Mouse (Mus musculus): Measurements from ENCODE around the gene Trim61. TPM values are rescaled to one million over a fixed set of nuclear protein-coding genes. Genes with fewer than 3 reads are reported as not detected.
"Not testable (repeated sequence)": the region's sequence is repeated elsewhere in the genome, so short reads cannot be mapped to it uniquely, and the experiment has no call there.

Trim61 gene
- polyA plus RNA-seq, 1 experiment from 2014 or later: not detected

GRCm38 (mm10) chr8:65037117-65037533 is 18.8 kb upstream of the Trim61 start, which contains the start of gene Apela:
Gene Apela, minus strand, starts transcription at chr8:65037336.
- no peaks in the 10 kb centered on the region for H3K4me1 ChIP-seq (replicated peaks)
- peak; percentile 54; the same call in 1 of the 2 replicates for ATAC-seq (ENCODE audit: insufficient read depth)
- no peak within 1 kb of the TSS for H3K27ac ChIP-seq (replicated peaks)
- H3K36me3 ChIP-seq (replicated peaks): no peaks in the 10 kb centered on the region
- peaks cover 6% of the 10 kb centered on the region; the same call in 1 of the 2 replicates for H3K27me3 ChIP-seq
- H3K4me3 ChIP-seq (replicated peaks): no peak within 1 kb of the TSS
- H3K9ac ChIP-seq: no peak within 1 kb of the TSS
- 3% methylated on average over 8 of the region's 8 CpGs for WGBS (ENCODE audit: insufficient replicate concordance)
- H3K4me2 ChIP-seq: peak within 1 kb of the TSS; percentile 50
- H3K9me3 ChIP-seq (replicated peaks): no peaks in the 10 kb centered on the region

DNA sequence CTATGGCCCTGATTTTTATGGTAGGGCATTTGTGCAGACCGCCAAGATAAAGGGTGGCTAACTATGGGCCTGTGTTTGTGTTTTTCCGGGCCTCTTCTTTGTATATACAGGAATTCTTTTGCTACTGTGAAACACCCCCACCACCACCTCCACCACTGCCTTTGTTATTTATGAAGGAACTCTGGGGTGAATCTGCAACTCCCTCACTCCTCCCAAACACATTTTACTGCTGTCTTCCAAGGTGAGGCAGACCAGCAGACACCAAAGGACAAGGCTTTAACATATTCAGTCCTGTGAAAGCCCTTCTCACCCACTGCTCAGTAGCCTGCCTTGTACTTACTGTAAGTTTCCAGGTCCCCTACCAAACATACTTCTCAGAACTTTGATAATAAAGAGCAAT is 15.8 kb upstream of the Trim61 start:
- H3K27me3 ChIP-seq: peaks cover 6% of the 10 kb centered on the region; the same call in 1 of the 2 replicates
- WGBS (ENCODE audit: insufficient replicate concordance): 28% methylated on average over 2 of the region's 2 CpGs
- no peaks in the 10 kb centered on the region for H3K36me3 ChIP-seq (replicated peaks)
- no peak overlapping the region for H3K27ac ChIP-seq (replicated peaks)
- no peak overlapping the region for H3K9ac ChIP-seq
- no peaks in the 10 kb centered on the region for H3K4me1 ChIP-seq (replicated peaks)
- no peaks in the 10 kb centered on the region for H3K9me3 ChIP-seq (replicated peaks)
- no peak for ATAC-seq (ENCODE audit: insufficient read depth)
- no peak overlapping the region for H3K4me3 ChIP-seq (replicated peaks)
- H3K4me2 ChIP-seq: no peak overlapping the region

- Histone ChIP-seq H3K9me3 (replicated peaks) (no peaks in the 10 kb centered on the region), H3K36me3 (replicated peaks) (no peaks in the 10 kb centered on the region), H3K4me1 (replicated peaks) (no peaks in the 10 kb centered on the region), H3K27me3 (peaks cover 6% of the 10 kb centered on the region; the same call in 1 of the 2 replicates), H3K4me3 (replicated peaks) (no peak overlapping the region), H3K9ac (no peak overlapping the region), H3K4me2 (no peak overlapping the region), H3K27ac (replicated peaks) (no peak overlapping the region)
- no peak for ATAC-seq (ENCODE audit: insufficient read depth)
- 72% methylated on average over 13 of the region's 13 CpGs for WGBS (ENCODE audit: insufficient replicate concordance)
Measured at GRCm38 (mm10) chr8:65033056-65033455, 14.7 kb upstream of the Trim61 start.

DNA sequence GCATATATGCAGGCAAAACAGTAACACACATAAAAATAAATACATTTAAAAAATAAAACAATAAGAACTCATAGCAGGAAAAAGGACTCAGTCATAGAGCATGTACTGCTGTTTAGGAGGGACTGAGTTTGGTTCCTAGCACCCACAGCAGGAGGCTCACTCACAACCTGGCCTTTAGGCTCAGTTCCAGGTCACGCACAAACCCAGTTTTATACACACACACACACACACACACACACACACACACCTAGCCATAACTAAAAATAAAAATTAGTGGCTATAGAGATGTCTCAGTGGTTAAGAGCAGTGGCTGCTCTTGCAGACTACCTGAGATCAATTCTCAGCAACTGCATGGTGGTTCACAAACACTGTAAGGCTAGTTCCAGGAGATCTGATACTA is 13.8 kb upstream of the Trim61 start:
- Histone ChIP-seq H3K4me3 (replicated peaks) (no peak overlapping the region), H3K27ac (replicated peaks) (no peak overlapping the region), H3K9me3 (replicated peaks) (no peaks in the 10 kb centered on the region), H3K4me1 (replicated peaks) (no peaks in the 10 kb centered on the region), H3K36me3 (replicated peaks) (no peaks in the 10 kb centered on the region), H3K9ac (no peak overlapping the region), H3K4me2 (no peak overlapping the region), H3K27me3 (peaks cover 2% of the 10 kb centered on the region; the same call in 1 of the 2 replicates)
- 56% methylated on average over 1 of the region's 1 CpGs for WGBS (ENCODE audit: insufficient replicate concordance)
- no peak for ATAC-seq (ENCODE audit: insufficient read depth)

- WGBS (ENCODE audit: insufficient replicate concordance): 58% methylated on average over 4 of the region's 4 CpGs
- H3K36me3 ChIP-seq (replicated peaks): no peaks in the 10 kb centered on the region
- no peak overlapping the region for H3K4me2 ChIP-seq
- no peak overlapping the region for H3K27ac ChIP-seq (replicated peaks)
- no peaks in the 10 kb centered on the region for H3K9me3 ChIP-seq (replicated peaks)
- no peak overlapping the region for H3K4me3 ChIP-seq (replicated peaks)
- no peaks in the 10 kb centered on the region for H3K4me1 ChIP-seq (replicated peaks)
- ATAC-seq (ENCODE audit: insufficient read depth): no peak
- H3K27me3 ChIP-seq: no peaks in the 10 kb centered on the region
- H3K9ac ChIP-seq: no peak overlapping the region
Measured at GRCm38 (mm10) chr8:65030735-65031485, 12.6 kb upstream of the Trim61 start.

DNA sequence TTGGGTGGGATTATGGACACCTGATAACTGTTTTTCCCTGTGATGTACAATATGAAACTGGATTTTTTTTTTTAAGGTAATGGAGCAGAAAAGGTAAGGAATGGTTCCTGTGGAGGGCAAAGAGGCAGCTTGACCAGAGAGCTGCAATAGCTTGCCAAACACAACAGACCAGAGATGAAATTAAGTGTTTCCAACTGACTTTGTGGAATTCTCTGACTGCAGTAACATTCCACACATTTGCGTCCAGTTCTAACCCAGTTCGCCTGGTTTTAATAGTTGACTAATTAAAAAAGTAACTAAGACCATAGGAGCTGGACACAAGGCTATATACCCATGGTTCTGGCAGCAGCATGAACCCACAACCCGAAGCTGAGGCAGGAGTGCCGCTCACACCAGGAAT is 11.5 kb upstream of the Trim61 start:
- Histone ChIP-seq H3K27ac (replicated peaks) (no peak overlapping the region), H3K27me3 (no peaks in the 10 kb centered on the region), H3K4me3 (replicated peaks) (no peak overlapping the region), H3K4me1 (replicated peaks) (no peaks in the 10 kb centered on the region), H3K4me2 (no peak overlapping the region), H3K36me3 (replicated peaks) (no peaks in the 10 kb centered on the region), H3K9me3 (replicated peaks) (no peaks in the 10 kb centered on the region), H3K9ac (no peak overlapping the region)
- 70% methylated on average over 4 of the region's 4 CpGs for WGBS (ENCODE audit: insufficient replicate concordance)
- no peak for ATAC-seq (ENCODE audit: insufficient read depth)

GRCm38 (mm10) chr8:65028959-65029686 is 10.8 kb upstream of the Trim61 start:
- Histone ChIP-seq H3K36me3 (replicated peaks) (no peaks in the 10 kb centered on the region), H3K4me2 (no peak overlapping the region), H3K9ac (no peak overlapping the region), H3K4me3 (replicated peaks) (no peak overlapping the region), H3K27ac (replicated peaks) (no peak overlapping the region), H3K27me3 (no peaks in the 10 kb centered on the region), H3K4me1 (replicated peaks) (no peaks in the 10 kb centered on the region), H3K9me3 (replicated peaks) (no peaks in the 10 kb centered on the region)
- WGBS (ENCODE audit: insufficient replicate concordance): 67% methylated on average over 12 of the region's 12 CpGs
- ATAC-seq (ENCODE audit: insufficient read depth): no peak

GRCm38 (mm10) chr8:65022485-65022884 is 4.2 kb upstream of the Trim61 start:
- 40% methylated on average over 8 of the region's 8 CpGs for WGBS (ENCODE audit: insufficient replicate concordance)
- Histone ChIP-seq H3K36me3 (replicated peaks) (no peaks in the 10 kb centered on the region), H3K4me2 (no peak overlapping the region), H3K9ac (no peak overlapping the region), H3K9me3 (replicated peaks) (no peaks in the 10 kb centered on the region), H3K4me1 (replicated peaks) (no peaks in the 10 kb centered on the region), H3K27ac (replicated peaks) (no peak overlapping the region), H3K27me3 (no peaks in the 10 kb centered on the region), H3K4me3 (replicated peaks) (no peak overlapping the region)
- ATAC-seq (ENCODE audit: insufficient read depth): no peak

GRCm38 (mm10) chr8:65007616-65008015 is 10.7 kb downstream of the Trim61 start:
- not testable (repeated sequence) for H3K9ac ChIP-seq; H3K27ac ChIP-seq (replicated peaks); H3K36me3 ChIP-seq (replicated peaks); H3K27me3 ChIP-seq; ATAC-seq (ENCODE audit: insufficient read depth); H3K9me3 ChIP-seq (replicated peaks); H3K4me1 ChIP-seq (replicated peaks); H3K4me3 ChIP-seq (replicated peaks); H3K4me2 ChIP-seq
- 68% methylated on average over 6 of the region's 6 CpGs for WGBS (ENCODE audit: insufficient replicate concordance)

DNA sequence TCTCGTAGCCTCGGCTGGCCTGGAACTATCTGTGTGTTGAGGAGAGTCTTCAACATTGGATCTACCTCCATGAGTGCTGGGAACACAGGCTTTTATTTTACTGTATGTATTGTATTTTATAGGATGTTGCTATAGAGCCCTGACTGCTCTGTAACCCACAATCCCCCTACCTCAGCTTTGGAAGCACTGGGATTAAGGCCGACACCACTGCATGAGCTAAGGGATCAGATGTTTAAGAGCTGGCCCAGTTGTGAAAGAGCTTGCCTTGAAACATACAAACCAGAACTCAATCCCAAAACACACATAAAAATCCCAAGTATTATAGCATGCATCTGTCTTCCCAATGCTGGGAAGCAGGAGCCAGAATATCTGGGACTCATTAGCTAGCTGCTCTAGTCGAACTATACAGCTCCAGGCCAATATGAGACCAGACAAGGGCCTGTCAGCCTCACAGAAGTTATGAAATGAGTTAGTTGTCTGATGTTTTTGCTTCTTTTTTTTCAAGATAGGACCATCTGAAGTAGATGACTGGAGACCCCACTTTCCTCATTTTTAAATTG is 19.4 kb downstream of the Trim61 start:
- H3K9ac ChIP-seq: no peak overlapping the region
- H3K4me3 ChIP-seq (replicated peaks): no peak overlapping the region
- no peak overlapping the region for H3K27ac ChIP-seq (replicated peaks)
- ATAC-seq (ENCODE audit: insufficient read depth): no peak
- no peaks in the 10 kb centered on the region for H3K36me3 ChIP-seq (replicated peaks)
- no peaks in the 10 kb centered on the region for H3K27me3 ChIP-seq
- WGBS (ENCODE audit: insufficient replicate concordance): 73% methylated on average over 4 of the region's 4 CpGs
- H3K4me2 ChIP-seq: no peak overlapping the region
- no peaks in the 10 kb centered on the region for H3K4me1 ChIP-seq (replicated peaks)
- H3K9me3 ChIP-seq (replicated peaks): no peaks in the 10 kb centered on the region

- Histone ChIP-seq H3K4me3 (replicated peaks) (no peak within 1 kb of the TSS), H3K27me3 (no peaks in the 10 kb centered on the region), H3K9me3 (replicated peaks) (no peaks in the 10 kb centered on the region), H3K4me2 (no peak within 1 kb of the TSS), H3K27ac (replicated peaks) (no peak within 1 kb of the TSS), H3K9ac (no peak within 1 kb of the TSS), H3K4me1 (replicated peaks) (no peaks in the 10 kb centered on the region), H3K36me3 (replicated peaks) (no peaks in the 10 kb centered on the region)
- no peak for ATAC-seq (ENCODE audit: insufficient read depth)
- 68% methylated on average over 4 of the region's 4 CpGs for WGBS (ENCODE audit: insufficient replicate concordance)
Measured at GRCm38 (mm10) chr8:64987731-64988130, 30.6 kb downstream of the Trim61 start, which contains the start of gene Trim75. Gene Trim75, minus strand, starts transcription at chr8:64987831.
